Mouse (Mus musculus) CH12.LX (cell line): ENCODE measurements at regions not wholly inside any gene's neighbourhood (a gene's known extent, or its start where the extent isn't known, plus 50 kb on each side); places are given as distances from the start of the nearest gene placed in this dataset.

Source experiments
- CTCF ChIP-seq, 2 experiments: IDR thresholded peaks in 1 of 2; conservative IDR thresholded peaks in 1 of 2; 2 replicates each; pipeline ENCODE4 v1.5.1; 2011 to 2012; ENCODE audit warnings: low read depth in 2 of 2, low read length in 2 of 2, improper control_type of control experiment in 1 of 2, inconsistent platforms in 1 of 2, mild to moderate bottlenecking in 1 of 2, moderate library complexity in 1 of 2
- MAX ChIP-seq: IDR thresholded peaks from 2 replicates; pipeline ENCODE4 v1.6.1; 2011; ENCODE audit warnings: low read length, improper control_type of control experiment
- POLR2AphosphoS2 ChIP-seq: IDR thresholded peaks from 2 replicates; pipeline ENCODE4 v1.6.1; 2011; ENCODE audit warnings: low read depth, low read length, improper control_type of control experiment

DNA sequence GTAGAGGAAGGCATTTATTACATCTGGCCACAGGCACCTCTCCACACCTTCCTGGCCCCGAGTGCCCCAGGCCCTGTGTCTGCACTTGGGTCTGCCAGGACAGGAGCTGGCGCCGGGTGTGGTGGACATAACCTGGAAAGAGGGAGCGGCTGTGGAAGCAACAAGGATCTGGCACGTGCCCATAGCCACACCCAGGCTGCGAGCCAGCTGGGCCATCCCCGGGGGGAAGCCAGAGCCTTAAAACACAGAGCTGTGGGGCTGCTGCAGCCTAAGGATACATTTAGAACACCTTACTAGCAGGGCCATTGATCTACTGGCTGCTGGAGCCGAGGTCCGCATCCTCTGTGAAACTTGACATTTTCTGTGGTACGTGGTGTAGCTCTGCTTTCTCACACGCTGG, 217.0 kb downstream of the Cyp26b1 start:
- no peak for TF ChIP-seq MAX
- no peak for TF ChIP-seq POLR2AphosphoS2
- no peak for TF ChIP-seq CTCF (conservative IDR thresholded peaks at IDR 0.05 in 1 of 2, IDR thresholded peaks at IDR 0.05 in 1 of 2; ENCODE audit: low read depth in 2 of 2, low read length in 2 of 2)
